ENCODE assay signal across 18 mouse cellular contexts in the genomic region with DNA sequence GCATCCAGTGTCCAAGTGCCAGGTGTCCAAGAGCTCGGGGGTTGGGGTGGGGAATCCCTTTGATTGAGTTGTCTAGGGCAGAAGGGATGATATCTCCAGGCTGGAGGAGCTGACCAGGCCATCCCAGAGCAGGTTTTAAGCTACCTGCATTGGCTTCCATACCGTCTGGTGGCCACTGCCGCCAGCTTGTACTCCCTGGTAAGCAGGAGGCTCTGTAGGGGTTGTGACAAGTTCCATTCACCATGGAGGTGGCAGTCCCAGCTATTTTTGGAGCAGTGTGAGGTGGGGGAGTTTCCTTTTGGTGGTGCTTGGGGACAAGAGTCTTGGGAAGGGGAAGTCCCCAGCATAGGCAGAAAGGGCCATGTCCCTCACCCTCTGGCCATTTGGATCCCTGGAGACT. TPM values are rescaled to one million over a fixed set of nuclear protein-coding genes. Genes with fewer than 3 reads are reported as not detected.
A peak's percentile ranks its signal among the peaks of the same experiment; 100 is the strongest.
DNase-seq lines count a peak whose midpoint lies in the region; ATAC-seq and TF ChIP-seq lines count a peak whose summit lies in the region.
"Had no signal": no experiment of that assay in that cellular context is flagged by ENCODE, and none has a peak within 500 bp of the region (broad histone marks: within the 10 kb centered on the region; RNA-seq: fewer than 3 reads in every experiment).

No protein-coding gene starts in this region.

- peak; percentile 0 for DNase-seq in gastrocnemius, adult 18-20 months (ENCODE audit: low spot score)
- DNase-seq in gastrocnemius, adult 2 months = no peak
- no peak for DNase-seq in heart, postnatal 10 days
- peak; percentile 51 to 60 for DNase-seq in cerebellum, adult 18-20 months
- peak; percentile 61 to 62 for DNase-seq in cerebellum, postnatal 25 days
- no peak for DNase-seq in kidney, postnatal 14 days
- no peak for DNase-seq in urinary bladder, postnatal 25 days (ENCODE audit: low spot score)
- DNase-seq: adrenal gland, postnatal 10 days; gastrocnemius, postnatal 36 days; thymus, postnatal 14 days had no signal

- H3K27ac ChIP-seq in gastrocnemius, adult 2 months = no peak overlapping the region
- H3K27ac ChIP-seq in heart, embryonic 16.5 days (ENCODE audit: low read length) = peak overlapping the region; percentile 69
- H3K27ac ChIP-seq: embryonic facial prominence, embryonic 13.5 days; limb, embryonic 12.5 days; liver, embryonic 15.5 days; stomach, postnatal 0 days had no signal

- intact Hi-C loops in gastrocnemius, adult 2 months (cut with DNase I) = no loop called here
- intact Hi-C loops in heart, postnatal 10 days (cut with DNase I) = no loop called here

- peak; percentile 65 for ATAC-seq in heart, embryonic 16.5 days (replicated peaks; ENCODE audit: extremely low read depth, insufficient read depth, low FRiP score)
- ATAC-seq: intestine, embryonic 16.5 days; lung, postnatal 0 days had no signal

- no peaks in the 10 kb centered on the region for H3K27me3 ChIP-seq in heart, embryonic 16.5 days (ENCODE audit: control insufficient read depth, insufficient read depth, low read length)
- H3K27me3 ChIP-seq: embryonic facial prominence, embryonic 13.5 days; hindbrain, embryonic 15.5 days; limb, embryonic 12.5 days; liver, embryonic 15.5 days had no signal

- no peaks in the 10 kb centered on the region for H3K36me3 ChIP-seq in heart, embryonic 16.5 days (ENCODE audit: control insufficient read depth, insufficient read depth)
- H3K36me3 ChIP-seq: embryonic facial prominence, embryonic 13.5 days; hindbrain, embryonic 15.5 days; limb, embryonic 12.5 days; liver, embryonic 15.5 days had no signal

- 0 out of 2 replicates have a peak overlapping the region, but pooled peaks have one; percentile 42 for H3K9ac ChIP-seq in heart, embryonic 16.5 days (ENCODE audit: low read length)
- H3K9ac ChIP-seq: embryonic facial prominence, embryonic 13.5 days; hindbrain, embryonic 15.5 days; limb, embryonic 12.5 days; liver, embryonic 15.5 days had no signal

- no peak overlapping the region for H3K4me3 ChIP-seq in gastrocnemius, adult 2 months
- H3K4me3 ChIP-seq in heart, embryonic 16.5 days (ENCODE audit: low read length) = no peak overlapping the region
- H3K4me3 ChIP-seq: embryonic facial prominence, embryonic 13.5 days; hindbrain, embryonic 15.5 days; limb, embryonic 12.5 days; liver, embryonic 15.5 days had no signal

- H3K9me3 ChIP-seq in heart, embryonic 16.5 days (replicated peaks; ENCODE audit: control insufficient read depth, low read length) = no peaks in the 10 kb centered on the region
- H3K9me3 ChIP-seq: embryonic facial prominence, embryonic 13.5 days; hindbrain, embryonic 15.5 days; limb, embryonic 12.5 days; liver, embryonic 15.5 days had no signal

- TF ChIP-seq CTCF in gastrocnemius, adult 2 months (IDR thresholded peaks at IDR 0.05) = no peak

- H3K4me2 ChIP-seq in heart, embryonic 16.5 days (ENCODE audit: low read depth, low read length) = peak overlapping the region; percentile 10; the same call in 1 of the 2 replicates
- H3K4me2 ChIP-seq: embryonic facial prominence, embryonic 13.5 days; hindbrain, embryonic 15.5 days; limb, embryonic 12.5 days; liver, embryonic 15.5 days had no signal

- H3K4me1 ChIP-seq in heart, embryonic 16.5 days (ENCODE audit: control insufficient read depth, insufficient read depth, low read length) = peaks cover 60% of the 10 kb centered on the region

- 48% methylated on average over 3 of the region's 3 CpGs for WGBS in heart, embryonic 16.5 days

RNA-seq across cellular contexts. Expression of a gene that starts 29.7 kb away (rescaled TPM):
- 10 to 100 TPM; 11.5 to 14.0 TPM for total RNA-seq in gastrocnemius, adult 18-20 months (2021)
- 10 to 100 TPM in 1 of 2 experiments, 1 to 10 TPM in 1; 4.9 to 10.7 TPM for total RNA-seq in gastrocnemius, adult 2 months (2021)
- polyA plus RNA-seq in heart, embryonic 16.5 days (2015; fragmentation: Nextera tagmentation; extraction: Ambion mirVana) = 66.2 and 67.9 TPM in 2 replicates
- 10 to 100 TPM; 10.6 to 15.2 TPM for total RNA-seq in heart, postnatal 10 days (2021)

Comparison
In these comparisons a context has a peak if more than half of its experiments do, and no peak if none do; other contexts are left out.
1. DNase-seq: peak in gastrocnemius, adult 18-20 months (single experiment), cerebellum, adult 18-20 months (2 of 2) and cerebellum, postnatal 25 days (2 of 2); none in gastrocnemius, adult 2 months (single experiment), heart, postnatal 10 days (0 of 2), kidney, postnatal 14 days (single experiment) and urinary bladder, postnatal 25 days (single experiment).